Mouse (Mus musculus) T-helper 1 cell (primary cell): ENCODE data around the gene Anxa11.

ENCODE experiments used
- in situ Hi-C: fragments of 300-600 bp; cut with MboI, MseI; formaldehyde crosslinking; loops from one replicate; pipeline ENCODE4 v1.15.1; 2025; ENCODE audit warnings: high pct_unique_total_duplicates

The Anxa11 gene

DNA sequence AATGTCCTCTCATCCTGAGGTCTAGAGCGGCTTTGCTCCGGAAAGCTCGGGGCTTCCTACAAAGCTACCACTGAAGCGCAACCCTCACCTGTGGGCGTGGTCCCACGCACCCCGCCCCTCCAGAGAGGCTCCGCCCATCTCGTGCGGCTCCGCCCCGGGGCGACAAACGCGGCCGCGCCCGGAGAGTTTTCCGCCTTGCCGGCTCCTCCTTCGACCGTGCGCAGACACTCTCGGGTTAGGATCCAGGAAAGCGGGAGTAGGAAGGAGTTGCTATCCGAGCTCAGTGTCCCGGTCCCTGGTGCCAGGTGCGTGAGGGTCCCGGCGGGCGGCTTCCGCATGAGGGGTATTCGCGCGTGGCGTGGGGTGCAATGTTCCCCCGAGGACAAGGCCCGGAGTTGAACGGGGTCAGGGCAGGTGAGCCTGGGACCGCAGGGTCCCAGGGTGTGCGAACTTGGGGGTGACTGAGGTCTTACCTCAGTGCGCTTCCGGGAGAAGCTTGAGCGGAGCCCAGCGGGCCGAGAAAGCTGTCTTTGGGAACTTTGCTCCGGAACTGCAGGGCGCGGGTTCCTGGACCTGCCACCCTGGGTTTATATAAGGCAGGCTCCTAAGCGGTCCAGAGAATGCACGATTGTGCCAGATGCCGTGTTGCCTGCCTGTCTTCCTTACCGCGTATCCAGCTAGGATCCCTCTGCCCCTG, at the start of gene Anxa11:
Gene Anxa11 (plus strand): TSS at position 166 of the 697 bp plus-strand sequence.
- in situ Hi-C loops: no loop called here

DNA sequence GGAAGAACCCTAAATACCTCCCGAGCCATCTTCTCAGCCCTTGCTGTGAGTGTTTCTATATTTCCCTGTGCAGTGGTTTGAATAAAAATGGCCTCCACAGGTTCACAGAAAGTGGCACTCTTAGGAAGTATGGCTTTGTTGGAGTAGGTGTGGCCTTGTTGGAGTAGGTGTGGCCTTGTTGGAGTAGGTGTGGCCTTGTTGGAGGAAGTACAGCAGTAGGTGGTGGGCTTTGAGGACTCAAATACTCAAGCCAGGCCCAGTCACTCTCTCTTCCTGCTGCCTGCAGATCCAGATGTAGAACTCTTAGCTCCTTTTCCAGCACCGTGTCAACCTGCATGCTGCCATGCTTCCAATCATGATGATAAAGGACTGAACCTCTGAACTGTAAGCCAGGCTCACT, 47.6 kb upstream of the Anxa11 start:
- in situ Hi-C loops: loop anchor here (5.0 kb wide), 1 partner anchor 57 kb away; no protein-coding TSS in a partner anchor

DNA sequence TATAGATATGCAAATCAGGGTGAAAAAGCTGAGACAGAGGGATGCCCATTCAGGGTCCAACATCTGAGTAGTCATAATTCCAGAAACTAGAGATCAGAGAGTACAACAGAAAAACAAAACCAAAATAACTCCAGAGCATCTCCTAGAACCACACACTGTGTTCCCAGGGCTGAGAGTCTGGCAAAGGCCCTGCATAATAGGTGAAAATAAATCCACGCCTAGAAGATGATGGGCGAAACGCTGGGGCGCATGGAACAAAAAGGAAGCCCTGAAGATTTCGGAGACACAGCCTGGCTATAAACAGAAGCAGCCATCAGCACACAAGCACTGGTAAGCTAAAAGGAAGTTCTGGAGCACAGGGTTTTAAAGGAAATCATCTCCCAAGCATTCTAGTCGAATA, 46.9 kb upstream of the Anxa11 start:
- in situ Hi-C loops: no loop called here

DNA sequence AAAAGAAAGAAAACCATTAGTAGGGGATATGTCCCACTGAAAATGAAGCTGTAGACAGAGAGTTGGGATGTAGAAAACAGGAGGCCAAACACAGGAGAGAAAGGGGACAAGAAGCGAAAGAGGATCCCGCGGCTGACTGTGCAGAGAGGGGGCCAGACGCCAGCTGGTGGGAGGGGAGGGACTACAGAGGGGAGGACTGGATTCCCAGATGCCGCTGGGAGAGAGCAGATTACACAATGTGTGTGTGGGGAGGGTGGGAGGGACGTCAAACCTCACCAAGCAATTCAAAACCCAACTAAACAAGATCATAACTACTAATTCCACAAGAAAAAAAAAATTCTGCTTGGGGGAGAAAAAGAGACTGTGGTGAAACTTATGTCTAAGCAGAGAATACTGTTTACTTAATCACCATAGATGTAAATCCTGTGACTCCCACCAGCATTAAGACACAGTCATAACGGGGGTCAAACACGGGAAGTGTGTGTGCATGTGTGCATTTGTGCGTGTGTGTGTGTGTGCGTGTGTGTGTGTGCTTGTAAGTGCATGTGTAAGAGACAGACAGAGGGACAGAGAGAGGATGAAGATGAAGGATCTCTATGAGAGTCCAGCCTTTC, 46.3 kb upstream of the Anxa11 start:
- in situ Hi-C loops: no loop called here

DNA sequence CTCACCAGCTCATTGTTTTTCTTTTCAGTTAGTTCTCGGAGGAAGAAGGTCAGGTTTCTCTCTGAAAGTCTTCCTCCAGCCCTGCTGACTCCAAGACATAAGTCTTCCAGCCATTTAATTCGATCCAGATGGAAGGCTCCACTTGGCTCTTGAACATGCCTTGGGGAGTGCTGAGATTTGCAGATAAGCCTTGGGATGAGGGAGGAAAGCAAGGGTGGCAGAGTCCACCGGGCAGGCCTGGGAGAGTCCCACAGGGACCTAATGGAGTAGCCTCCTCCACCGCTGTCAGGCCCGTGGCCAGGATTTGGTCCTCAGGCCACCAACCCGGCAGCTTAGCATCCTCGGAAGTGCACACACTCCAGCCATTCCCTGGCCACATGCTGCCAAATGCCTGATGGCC, 45.3 kb upstream of the Anxa11 start:
- in situ Hi-C loops: no loop called here

DNA sequence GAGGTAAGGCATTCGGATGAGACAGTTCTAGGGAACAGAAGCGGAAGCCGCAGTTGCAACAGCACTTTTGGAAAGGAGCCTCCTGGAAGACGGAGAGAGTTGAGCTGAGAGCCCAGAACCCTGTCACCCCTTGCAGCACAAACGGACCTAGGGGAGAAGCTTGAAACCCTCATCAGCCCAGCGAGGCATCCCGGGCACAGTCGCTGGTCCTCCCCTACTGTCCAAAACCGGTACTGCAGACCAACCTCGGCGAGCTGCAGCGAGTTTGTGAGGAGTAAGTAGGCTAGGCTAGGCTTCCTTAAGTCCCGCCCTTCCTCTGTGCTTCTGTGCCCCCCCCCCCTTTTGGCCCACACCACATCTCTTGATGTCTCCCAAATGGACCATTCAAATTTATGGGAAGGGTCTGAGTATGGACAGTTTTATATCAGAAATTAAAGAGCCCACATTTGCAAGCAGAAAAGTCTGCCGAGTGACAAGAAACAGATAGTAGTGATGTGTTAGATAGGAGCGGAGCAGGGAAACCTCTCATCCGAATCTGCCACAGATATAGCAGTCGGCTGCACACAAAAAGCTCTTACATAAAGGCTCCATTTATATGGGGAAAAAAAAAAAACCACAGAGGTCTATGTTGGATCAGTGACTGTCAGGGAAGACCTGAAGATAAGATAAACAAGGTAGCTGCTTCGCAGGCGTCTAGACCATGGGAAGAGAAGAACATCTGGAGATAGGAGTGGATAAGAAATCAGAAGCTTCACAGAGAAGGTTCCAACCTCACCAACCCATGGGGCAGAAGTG, 41.6 kb upstream of the Anxa11 start:
- in situ Hi-C loops: no loop called here

DNA sequence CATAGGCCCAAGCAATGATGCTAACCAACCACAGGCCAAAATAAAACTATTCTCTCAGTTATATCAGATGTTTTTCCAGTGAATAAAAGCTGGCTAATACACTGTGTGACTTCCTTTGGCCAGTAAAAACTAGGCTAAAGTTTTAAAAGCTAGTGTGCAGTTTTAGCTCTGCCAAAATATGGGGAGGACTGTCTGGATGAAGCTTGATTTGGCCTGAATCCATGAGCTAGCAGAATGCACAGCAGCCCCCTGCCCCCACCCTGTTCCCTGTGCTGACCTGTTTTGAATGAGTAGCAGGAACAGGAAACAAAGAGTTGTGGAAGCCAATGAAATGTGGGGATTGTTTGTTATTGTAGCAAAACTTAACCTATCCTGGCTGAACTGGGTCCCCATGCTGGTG, 39.4 kb upstream of the Anxa11 start:
- in situ Hi-C loops: no loop called here

DNA sequence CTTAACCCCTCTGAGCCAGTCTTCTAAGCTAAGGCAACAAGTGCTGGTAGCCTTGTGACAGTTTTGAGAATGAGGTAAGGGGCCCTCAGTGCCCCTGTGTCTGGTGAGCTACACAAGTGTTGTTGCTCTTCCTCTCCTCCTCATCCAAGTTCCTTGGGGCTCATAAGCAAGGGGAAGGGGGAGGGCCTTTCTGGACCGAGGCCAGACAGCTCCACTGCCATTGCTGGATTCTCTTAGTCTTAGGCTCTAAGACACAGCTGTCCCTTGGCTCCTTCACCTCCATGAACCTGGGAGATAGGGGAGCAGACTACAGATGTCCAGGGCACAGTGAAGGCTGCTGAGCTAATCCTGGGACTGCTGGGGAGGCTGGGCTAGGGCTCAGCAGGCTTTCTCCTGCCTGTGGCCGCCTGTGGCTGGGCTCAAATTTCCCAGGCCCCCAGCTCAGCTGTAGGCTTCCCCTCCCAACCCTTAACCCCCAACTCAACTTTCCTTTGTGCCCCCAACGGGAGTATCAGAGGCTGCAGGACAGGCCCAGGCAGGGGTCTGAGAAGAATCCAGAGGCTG, 38.6 kb upstream of the Anxa11 start:
- in situ Hi-C loops: no loop called here

DNA sequence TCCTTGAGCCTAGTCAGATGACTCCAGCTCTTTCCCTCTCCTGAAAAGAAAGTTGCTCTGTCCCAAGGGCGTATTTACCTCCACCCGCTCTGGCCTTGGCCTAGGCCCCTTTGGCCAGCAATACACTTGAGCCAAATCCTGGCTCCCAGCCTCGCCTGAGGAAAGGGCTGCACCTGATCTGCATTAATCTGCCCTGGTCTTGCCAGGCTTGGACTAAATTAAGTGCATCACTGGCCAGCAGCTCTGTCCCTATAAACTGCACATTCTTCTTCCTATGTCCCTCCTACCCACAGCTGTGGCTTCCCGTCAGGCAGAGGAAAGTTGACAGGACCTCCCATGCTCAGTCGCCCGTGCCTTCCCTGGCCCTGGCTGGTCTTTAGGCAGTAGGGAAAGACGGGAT, 36.1 kb upstream of the Anxa11 start:
- in situ Hi-C loops: no loop called here

DNA sequence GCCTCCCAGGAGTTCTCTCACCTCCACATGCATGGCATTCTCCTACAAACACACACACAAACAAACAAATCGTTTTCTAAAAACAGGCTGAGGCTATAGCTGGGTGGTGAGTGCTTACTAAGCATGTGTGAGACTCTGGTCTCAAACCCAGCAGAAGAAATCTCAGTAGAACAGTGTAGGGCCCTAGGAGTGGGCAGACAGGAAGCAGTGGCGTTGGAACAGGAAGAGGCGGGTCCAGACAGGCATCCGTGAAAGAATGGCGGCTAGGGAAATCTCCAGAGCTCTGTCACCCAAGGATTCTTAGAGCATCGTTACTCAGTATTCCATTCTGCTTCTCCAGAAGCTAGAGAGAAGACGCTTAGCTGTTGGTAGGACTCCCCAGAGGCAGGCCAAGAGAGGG, 35.4 kb upstream of the Anxa11 start:
- in situ Hi-C loops: no loop called here

DNA sequence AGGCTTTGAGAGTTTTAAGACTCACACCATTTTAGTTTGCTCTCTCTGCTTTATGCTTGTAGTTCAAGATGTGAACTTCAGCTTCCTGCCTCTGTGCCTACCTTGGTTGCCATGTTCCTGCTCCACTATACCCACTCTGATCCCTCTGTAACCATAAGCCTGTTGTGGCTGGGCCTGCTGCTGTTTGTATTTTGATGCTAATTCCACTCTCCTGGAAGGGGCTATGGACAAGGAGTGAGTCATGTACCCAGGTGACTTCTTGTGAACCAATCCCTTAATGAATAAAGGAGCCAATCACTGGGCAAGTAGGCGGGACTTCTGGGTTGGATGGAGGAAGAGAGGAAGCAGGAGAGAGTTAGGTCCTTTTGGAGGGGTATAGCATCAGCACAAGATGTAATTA, 30.9 kb upstream of the Anxa11 start:
- in situ Hi-C loops: loop anchor here (10.0 kb wide), 2 partner anchors 84 to 214 kb away; no protein-coding TSS in a partner anchor

DNA sequence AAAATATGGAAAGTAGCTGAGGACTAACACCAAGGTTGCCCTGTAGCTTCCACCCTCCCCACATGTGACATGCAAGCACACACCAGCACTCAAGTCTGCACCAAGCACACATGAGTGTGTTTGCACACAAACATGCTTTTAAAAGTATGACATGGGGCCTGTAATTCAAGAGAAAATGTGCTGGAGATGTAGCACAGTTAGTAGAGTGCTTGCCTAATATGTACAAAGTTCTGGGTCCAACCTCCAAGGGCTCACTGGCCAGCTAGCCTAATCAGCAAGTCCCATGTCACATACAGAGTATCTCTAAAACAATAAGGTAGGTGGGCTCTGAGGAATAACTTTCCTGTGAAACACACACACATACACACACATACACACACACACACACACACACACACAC, 27.8 kb upstream of the Anxa11 start:
- in situ Hi-C loops: loop anchor here (10.0 kb wide), 2 partner anchors 81 to 211 kb away; no protein-coding TSS in a partner anchor

DNA sequence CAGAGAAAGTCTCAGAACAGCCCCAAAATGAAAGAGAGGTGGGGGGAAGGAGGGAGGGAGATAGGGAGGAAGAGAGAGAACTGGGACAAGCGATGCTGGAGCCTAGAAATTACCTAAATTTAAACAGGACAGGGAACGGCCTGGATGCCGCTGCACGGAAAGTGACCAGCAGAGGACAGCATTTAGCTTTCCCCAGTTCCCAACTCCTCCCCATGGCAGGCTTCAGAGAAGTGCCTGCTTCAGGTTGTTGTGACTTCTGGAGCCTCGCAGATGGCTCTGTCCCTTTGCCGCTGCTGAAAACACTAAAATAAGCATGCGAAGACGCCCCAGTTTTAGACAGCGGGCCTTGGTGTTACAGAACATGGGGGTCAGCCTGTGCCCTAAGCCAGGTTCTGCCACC, 25.5 kb upstream of the Anxa11 start:
- in situ Hi-C loops: loop anchor here (10.0 kb wide), 2 partner anchors 78 to 208 kb away; no protein-coding TSS in a partner anchor

DNA sequence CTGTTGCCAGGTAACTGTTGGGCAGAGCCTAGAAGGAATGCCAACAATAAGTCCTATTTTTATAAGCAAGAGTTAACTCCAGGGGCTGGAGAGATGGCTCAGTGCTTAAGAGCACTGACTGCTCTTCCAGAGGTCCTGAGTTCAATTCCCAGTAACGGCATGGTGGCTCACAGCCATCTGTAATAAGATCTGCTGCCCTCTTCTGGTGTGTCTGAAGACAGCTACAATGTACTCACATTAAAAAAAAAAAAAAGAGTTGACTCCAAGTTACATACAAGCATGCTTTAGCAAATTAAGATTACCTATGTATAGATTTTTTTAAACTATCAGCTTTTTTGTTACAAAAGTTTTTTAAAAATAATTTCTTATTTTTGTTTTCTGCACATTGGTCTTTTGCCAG, 19.4 kb upstream of the Anxa11 start:
- in situ Hi-C loops: no loop called here

DNA sequence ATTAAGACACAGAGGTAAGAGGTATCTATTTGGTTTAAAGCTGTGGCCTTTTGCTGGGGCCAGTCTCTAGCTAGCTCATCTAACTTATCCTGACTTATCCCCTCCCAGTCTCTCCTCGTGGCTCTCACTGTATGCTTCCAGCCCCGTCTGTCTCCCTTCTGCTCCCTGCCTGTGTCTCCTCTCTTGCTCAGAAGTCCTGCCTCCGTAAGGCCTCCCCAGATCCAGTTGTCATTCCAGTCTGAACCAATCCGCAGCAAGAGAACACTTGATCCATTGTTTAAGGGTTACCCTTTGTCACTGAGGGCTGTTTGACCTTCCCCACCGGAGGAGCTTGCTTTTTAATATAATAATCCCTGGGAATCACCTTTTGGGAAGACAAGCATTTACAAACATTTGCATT, 17.0 kb upstream of the Anxa11 start:
- in situ Hi-C loops: no loop called here

DNA sequence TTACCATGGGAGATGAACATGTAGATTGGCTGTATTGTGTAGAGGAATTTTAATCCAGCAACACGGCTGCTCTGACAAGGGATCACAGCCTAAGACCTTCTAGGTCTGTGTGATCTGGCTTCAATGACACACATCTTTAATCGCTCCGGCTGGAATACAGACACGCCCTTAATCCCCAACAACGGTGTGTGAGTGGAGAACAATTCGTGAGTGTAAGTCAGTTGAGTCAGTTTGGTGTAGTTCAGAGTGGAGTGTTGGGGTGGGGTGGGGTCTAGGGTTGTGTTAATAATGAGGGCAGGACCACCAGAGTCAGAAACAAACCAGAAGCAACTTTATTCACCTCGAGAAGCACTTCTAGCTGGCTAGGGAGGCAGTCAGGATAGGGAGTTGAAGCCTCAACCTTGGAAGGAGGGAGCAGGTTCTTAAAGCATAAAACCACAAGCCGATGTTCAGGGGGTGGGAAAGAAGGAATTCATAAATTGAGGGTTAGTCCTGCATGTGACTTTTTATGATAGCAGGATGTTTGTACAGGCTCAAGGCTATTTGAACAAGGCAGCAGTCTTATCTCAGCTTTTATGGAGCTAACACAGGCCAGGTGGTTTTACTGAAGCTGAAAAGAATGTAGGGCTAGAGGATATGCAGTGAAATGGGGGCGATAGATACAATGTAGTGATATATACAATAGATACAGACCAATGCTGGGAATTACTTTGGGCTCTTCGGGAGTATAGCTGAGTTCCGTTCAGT, 15.9 kb upstream of the Anxa11 start:
- in situ Hi-C loops: no loop called here

DNA sequence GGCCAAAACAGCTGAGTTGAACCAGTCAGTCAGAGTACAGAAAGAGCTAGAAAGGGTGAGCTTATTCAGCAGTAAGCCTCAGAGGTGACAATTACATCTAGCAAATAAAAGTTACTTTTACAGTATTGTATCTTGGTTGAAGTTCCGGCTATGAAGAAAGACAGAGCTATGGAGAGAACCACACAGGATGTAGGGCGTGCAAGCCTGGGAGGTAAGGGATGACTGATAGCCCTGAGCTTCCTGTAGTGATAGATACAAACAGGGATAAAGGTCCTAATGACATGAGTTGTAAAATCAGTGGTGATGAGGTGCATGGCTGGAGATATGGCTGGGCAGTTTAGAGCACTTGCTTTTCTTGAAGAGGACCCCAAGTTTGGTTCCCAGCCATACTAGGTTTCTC, 15.1 kb upstream of the Anxa11 start:
- in situ Hi-C loops: no loop called here

DNA sequence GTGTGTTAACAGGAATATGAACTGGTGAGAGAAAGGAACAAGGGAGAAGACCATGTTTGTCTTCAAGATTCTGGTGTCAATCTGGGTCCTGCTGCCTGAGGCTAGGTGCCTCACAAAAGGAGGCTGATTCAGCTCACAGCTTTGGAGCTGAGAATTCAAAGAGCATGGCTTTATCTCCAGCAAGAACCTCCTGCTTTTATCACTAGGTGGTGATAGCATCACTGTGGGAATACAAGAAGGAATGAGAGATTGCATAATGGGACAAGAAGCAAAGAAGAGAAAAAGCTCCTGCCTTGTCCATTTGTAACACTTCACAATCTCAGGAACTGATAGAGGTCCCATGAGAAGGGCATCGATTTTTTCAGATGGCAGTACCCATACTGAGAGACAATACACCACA, 10.6 kb upstream of the Anxa11 start:
- in situ Hi-C loops: no loop called here

DNA sequence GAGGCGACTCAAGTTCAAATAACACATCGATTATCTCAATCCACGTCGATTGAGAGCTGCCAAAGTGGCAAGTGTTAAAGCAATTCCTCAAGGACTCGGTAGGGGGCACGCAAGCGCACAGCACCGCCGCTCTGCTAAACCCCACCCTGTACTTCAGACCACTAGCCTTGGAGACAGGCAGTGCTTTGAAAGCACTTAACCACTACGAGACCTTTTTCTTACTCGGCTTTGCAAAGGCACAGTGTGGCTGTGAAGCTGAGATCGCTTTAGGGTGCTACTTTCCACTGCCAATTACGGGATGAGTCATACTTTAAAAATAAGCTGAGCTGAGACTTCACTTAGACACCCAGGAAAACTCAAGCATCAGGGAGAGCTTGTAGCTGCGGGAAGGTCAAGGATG, 9.7 kb upstream of the Anxa11 start:
- in situ Hi-C loops: no loop called here

DNA sequence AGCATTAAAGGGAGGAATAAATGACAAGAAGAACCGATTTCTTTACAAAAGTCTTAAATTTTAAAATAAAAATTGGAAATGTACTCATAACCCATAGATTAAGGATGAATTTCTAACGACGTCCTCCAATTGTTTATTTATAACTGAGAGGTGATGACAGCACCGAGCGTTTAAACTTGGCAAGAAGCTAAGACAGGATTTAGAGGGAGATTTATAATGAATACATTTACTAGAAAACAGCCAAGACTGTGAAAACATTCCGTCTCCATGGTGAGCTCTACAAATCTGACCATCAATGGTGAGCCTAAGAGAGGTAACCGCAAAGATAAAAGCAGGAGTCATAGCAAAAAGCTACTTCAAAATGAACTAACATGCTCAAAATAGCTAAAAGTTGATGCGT, 3.5 kb upstream of the Anxa11 start:
- in situ Hi-C loops: no loop called here

DNA sequence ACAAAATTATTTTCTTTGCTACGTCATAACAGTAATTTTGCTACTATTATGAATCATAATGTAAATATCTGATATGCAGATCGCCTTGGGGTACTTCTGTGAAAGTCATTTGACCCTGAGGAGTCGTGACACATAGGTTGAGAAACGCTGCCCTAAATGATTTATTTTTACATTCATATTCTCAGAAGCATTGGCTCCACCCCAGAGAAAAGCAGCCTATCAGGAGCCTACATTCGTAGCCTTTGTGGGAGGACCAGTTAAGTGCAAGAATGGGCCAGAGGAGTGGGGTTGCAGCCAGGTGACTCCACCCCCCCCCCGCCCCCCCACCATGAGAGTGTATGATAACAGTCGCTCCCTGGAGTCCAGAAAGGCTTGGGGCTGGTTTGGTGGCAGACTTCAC, 2.2 kb upstream of the Anxa11 start:
- in situ Hi-C loops: no loop called here

DNA sequence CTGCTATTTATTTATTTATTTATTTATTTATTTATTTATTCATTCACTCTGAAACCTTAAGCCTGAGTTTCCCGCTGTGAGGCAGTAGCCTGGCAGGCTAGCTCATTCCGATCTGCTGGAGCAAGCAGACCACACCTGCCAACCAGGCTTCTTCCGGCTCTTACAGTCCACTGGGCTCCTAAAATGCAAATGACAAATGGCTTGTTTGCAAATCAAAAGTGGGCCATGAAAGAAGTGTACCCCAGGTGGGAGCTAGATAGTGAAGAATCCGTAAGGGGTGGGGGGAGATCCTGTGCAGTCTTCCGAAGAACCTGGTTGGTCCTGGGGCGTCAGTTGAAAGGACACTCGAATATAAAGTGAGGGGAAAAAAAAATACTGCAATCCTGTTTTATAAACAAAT, 995 bp upstream of the Anxa11 start:
- in situ Hi-C loops: no loop called here
